Mouse (Mus musculus): ENCODE results near the gene Gm29797.

Gene Gm29797

GRCm38 (mm10) chr2:181656734-181657133 lies at the start of gene Gm29797:
Gene Gm29797 (plus strand): TSS chr2:181657034.
- DNase-seq: no peak

GRCm38 (mm10) chr2:181618761-181619495 lies 37.9 kb upstream of the Gm29797 start:
- no peak for DNase-seq

GRCm38 (mm10) chr2:181623401-181623800 lies 33.4 kb upstream of the Gm29797 start:
- DNase-seq: no peak

- DNase-seq: no peak
Observed at GRCm38 (mm10) chr2:181628471-181628870, 28.4 kb upstream of the Gm29797 start.

- no peak for DNase-seq
Observed at GRCm38 (mm10) chr2:181632624-181633023, 24.2 kb upstream of the Gm29797 start.

- no peak for DNase-seq
Observed at GRCm38 (mm10) chr2:181635865-181636264, 21.0 kb upstream of the Gm29797 start.

GRCm38 (mm10) chr2:181644361-181644760 lies 12.5 kb upstream of the Gm29797 start:
- no peak for DNase-seq

GRCm38 (mm10) chr2:181645666-181646065 lies 11.2 kb upstream of the Gm29797 start:
- DNase-seq: no peak

- DNase-seq: no peak
Observed at GRCm38 (mm10) chr2:181646626-181647472, 10.0 kb upstream of the Gm29797 start.

- no peak for DNase-seq
Observed at GRCm38 (mm10) chr2:181648926-181649325, 7.9 kb upstream of the Gm29797 start.

GRCm38 (mm10) chr2:181653065-181653464 lies 3.8 kb upstream of the Gm29797 start:
- no peak for DNase-seq

- no peak for DNase-seq
Observed at GRCm38 (mm10) chr2:181653523-181653922, 3.3 kb upstream of the Gm29797 start.

- DNase-seq: no peak
Observed at GRCm38 (mm10) chr2:181657441-181657840, 607 bp downstream of the Gm29797 start.

GRCm38 (mm10) chr2:181658528-181658927 lies 1.7 kb downstream of the Gm29797 start:
- DNase-seq: no peak

GRCm38 (mm10) chr2:181658930-181659555 lies 2.2 kb downstream of the Gm29797 start:
- DNase-seq: peak; percentile 48

GRCm38 (mm10) chr2:181659609-181660055 lies 2.8 kb downstream of the Gm29797 start:
- peak; percentile 70 for DNase-seq

- DNase-seq: no peak
Observed at GRCm38 (mm10) chr2:181662620-181663297, 5.9 kb downstream of the Gm29797 start.

- DNase-seq: no peak
Observed at GRCm38 (mm10) chr2:181663298-181663630, 6.4 kb downstream of the Gm29797 start.

GRCm38 (mm10) chr2:181670285-181670912 lies 13.6 kb downstream of the Gm29797 start:
- no peak for DNase-seq

GRCm38 (mm10) chr2:181670913-181671311 lies 14.1 kb downstream of the Gm29797 start:
- DNase-seq: no peak

- DNase-seq: no peak
Observed at GRCm38 (mm10) chr2:181671326-181671725, 14.5 kb downstream of the Gm29797 start, which contains the start of gene Sox18. Gene Sox18 (minus strand): TSS chr2:181671640.

GRCm38 (mm10) chr2:181671984-181672383 lies 15.2 kb downstream of the Gm29797 start:
- no peak for DNase-seq

Data from right cerebral cortex, postnatal 25 days (tissue).